Mouse (Mus musculus) cerebellum, postnatal 4 days (tissue): ENCODE measurements around the gene Hs1bp3.

Source experiments
- DNase-seq, 2 experiments: peaks; one replicate each; pipeline ENCODE4 v3.0.0; 2022; ENCODE audit warnings: low spot score in 2 of 2, mixed read lengths in 1 of 2

Gene Hs1bp3

DNA sequence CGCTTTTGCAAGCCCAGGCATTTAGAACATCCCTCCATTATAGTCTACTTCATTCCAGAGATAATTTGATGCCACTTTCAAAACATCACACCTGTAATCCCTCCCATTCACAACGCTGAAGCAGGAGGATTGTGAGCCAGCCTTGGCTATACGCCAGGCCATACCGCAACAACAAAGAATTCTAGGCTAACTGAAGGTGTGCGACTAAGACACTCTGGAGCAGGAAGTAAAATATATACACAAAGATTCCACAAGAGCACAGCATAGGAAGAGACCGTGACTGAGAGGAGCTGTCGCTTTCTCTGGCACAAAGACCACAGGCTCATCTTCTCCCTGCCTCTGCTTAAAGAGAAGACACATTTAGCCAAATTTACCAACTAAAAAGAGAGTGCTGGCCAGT, 49.2 kb downstream of the Hs1bp3 start:
- no peak for DNase-seq

DNA sequence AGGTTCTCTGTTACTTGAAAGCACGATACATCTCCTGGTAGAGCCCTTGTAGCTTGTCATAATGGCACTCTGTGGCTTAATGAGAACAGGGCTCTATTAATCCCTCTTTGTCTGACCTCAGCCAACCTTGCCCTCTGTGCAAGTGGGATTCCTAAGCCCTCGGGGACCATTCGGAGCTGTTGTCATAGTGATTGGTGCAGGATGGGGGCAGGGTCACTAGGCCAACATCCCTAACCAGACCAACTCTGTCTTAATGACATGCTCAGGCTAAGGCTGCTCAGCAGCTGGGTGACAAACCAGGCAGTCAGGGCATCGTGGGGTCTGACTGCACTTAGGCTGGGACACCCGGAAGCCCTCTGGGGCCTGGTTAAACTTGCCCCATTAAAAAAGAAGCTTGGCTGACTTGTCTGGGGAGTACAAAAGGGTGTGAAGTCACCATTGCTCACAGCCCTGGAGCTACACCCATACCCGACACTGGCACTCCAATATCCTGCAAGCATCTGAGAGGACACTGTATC, 51.1 kb downstream of the Hs1bp3 start:
- DNase-seq: no peak

DNA sequence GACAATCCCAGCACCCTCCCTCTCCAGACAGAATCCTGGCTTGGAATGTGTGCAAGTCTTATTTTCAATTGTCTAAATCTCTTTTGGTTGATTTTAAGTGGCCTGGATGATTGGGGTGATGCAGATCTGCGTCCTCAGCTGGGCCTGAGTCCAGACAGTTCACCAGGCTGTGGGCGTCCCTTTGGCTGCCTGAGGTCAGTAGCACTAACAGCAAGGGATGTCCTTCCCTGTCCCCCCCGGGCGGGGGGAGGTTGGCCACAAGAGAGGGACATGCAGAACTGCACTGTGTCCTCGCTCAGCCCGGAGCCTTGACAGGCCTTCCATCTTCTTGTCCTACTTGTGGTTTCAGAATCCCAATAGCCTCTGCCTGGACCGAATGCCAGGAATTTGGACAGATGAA, 52.1 kb downstream of the Hs1bp3 start:
- DNase-seq: no peak

DNA sequence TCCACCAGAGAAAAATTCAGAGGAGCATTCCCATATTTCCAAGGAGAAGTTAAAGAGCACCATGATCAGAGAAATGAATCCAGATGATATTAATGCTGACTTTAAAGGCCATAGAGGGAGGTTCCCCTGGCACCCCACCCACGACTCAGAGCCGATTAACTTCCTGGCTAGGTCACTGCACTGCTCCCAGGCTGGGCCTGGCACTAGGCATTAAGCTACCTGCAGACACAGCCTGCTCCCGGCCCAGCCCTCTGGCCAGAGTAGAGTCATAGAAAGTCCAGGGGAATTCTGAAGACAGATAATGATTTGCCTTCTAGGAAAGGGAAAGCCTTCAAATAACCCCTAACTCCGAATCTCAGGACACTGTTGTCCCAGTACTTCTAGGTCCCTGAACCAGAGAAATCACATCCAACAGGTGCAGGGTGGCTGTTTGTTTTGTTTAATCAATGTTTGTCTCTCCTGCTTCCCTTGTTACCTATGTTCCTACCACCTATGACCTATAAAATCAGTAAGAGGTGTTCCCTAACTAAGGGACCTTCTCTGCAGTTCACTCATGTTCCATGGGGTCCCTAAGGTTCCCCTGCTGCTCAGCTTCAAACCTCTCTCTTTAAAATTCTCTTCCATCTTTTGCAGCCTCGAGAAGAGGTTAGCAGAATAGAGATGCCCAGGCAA, 52.8 kb downstream of the Hs1bp3 start:
- DNase-seq: no peak

DNA sequence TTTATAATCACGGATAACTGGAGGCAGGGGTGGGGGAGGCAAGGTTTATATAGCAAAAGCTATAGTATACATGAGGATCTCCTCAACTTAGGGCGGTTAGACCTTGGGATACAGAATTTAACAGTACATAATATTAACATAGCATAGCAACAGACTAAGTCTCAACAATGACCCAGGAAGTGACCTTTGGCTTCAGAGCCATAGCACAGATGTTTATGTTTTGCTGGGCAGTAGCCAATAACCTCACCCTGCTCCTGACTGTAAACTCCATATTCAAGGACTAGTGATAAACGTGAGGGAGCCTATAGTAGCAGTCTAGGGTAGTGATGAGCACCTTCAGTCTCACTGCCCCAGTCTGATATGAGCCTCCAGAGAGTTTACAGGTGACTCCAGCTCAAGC, 53.5 kb downstream of the Hs1bp3 start:
- DNase-seq: no peak

DNA sequence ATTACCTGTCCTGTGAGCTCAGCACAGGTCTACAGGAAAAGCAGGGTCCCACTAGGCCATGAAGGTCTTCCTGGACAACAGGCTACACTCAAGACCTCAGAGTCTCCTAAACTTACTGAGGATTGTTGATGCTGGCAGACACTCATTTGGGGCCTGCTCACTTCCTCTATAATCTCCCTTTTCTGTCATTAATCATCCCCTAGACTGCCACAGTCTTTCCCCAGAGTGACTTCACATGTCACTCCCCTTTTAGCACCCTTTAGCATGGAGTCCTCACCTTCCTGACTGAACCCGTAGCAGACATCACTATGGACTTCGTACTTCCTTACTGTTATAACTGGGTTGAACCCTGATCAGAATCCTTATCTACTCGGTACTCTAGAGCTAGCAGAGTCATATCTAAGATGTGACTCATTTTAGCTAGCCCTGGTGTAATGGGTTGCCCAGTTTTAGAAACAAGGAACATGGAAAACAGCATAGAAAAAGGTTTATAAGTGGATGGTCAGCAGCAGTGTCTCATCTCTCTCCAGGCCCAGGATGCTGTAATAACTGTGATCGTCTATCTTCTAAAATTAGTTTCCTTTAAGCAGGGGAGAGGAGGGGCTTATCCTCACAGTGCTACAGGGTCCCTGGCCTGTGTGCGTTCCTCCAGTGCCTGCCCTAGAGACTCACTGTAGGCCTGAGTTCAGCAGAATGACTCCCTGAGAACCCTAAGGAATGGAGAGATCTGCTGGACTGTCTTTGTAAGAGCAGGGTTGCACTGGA, 58.7 kb downstream of the Hs1bp3 start:
- no peak for DNase-seq

DNA sequence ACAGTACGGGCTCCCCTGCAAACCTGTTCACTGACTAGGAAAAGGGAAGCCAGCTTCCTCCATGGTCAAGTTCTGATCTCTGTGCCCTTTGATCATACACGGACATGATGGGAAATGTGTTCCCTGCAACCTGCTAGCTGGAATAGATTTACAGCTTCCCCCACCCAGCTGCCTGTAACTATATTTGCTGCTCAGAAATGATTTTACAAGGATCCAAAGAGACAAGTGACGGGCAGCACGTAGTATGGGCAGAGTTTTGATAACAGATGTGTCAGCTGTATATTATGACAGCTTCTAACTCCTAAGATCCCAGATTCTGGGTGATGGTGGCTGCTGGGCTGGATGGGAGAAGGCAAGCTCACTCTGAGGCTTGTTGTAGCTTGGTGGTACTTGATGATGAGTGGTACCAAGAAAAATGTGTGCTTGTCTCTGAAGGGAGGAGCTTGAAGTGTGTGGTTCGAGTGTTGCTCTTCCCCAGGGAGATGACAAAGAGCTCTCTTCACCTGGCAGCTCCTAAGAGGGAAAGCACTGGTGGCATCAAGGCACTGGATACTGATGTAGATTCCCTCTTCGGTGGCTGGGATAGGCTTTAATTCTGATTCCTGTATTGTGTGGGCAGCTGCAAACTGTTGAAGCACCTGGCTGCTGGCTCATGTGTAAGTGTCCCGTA, 59.4 kb downstream of the Hs1bp3 start:
- DNase-seq: no peak

DNA sequence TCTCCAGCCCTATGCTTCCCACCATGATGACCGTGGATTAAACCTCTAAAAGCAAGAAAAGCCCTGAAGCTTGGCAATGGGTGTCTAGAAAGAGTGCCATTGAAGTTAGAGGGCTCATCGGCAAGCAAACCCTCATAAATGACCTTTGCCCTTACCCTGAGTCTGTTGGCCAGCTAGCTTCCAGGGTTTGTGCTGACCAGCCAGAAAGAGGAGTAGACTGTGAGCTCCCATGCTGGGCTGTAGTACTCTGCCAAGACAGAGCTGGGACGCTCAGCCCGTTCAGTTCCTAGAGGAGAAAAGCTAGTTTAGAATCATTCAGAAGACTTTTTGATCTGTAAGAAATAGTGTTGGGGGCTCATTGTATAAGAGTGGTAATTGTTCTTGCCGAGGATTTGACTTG, 60.5 kb downstream of the Hs1bp3 start:
- DNase-seq: no peak

DNA sequence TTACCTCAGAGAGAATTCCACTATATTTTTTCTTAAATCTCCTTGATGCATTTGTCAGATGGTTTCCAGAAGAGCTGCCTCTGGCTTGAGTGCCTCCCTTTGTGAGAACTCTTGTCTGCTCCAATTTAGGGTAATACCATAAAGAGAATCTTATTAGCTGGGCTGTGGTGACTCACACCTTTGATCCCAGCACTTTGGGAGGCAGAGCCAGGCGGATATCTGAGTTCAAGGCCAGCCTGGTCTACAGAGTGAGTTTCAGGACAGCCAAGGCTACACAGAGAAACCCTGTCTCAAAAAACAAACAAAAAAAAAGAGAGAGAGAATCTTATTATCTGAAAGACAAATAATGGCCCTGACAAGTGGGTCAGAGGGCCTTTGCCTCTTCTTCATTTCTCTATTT, 63.9 kb downstream of the Hs1bp3 start:
- no peak for DNase-seq

DNA sequence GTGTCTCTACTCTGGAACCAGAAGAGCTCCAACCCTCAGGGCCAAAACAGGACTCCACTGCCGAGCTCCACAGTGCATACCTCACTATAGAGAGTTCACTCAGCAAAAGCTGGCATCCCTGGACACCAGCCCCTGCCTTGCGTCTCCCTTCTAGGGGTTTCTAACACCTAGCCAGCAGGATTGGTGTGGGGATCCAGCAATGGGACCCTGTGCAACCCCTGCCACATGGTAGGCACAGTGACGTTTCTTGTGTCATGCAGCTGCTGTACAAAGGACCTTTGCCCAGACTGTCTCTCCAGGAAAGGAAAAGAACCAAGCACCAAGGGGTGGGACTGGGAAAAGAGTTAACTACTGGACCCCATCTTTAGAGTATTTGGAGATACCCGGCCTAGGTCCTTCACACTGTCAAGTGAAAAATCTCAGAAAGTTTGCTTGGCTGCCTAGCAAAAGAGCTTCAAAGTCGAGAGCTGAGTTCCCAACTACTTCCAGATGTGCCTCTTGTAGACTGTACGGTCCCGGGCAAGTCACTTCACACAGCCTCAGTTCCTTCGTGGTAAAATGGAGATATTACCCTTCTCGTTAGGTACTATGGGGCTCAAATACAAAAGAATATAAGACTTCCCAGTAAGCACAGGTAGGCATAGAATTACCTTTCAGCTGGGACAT, 64.9 kb downstream of the Hs1bp3 start:
- DNase-seq: no peak

DNA sequence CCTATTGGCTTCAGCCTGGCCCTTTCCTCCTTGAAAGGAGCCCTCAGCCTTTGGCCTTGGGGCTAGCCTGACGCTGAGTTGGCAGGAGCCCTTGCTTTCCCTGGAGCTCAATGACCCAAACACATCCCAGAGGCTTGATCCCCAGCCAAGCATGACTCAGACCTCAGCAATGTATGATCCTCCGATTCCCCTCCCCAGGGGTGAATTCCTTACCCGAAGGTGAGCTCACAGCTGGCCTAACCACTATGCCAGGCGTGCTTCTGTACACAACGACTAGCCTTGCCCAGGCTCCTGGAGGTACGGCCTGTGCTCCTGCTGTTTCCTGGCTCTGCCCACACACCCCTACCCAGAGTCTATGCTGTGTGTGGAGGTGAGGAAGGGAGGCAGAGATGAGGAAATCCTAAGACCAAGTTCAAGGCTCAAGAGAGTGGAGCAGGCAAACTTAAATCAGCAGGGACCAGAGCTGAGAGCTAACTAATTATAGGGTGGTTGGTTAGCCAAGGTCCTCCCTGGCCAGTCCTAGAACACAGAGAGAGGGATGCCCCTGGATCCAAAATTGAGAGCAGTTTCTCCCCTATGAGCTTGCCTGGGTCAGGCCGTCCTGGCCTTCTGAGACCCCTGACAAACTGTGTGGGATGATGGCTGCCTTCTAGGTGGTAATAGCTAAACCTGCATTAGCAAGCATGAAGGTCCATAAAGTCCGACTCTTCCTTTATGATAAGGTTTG, 66.7 kb downstream of the Hs1bp3 start:
- DNase-seq: no peak

DNA sequence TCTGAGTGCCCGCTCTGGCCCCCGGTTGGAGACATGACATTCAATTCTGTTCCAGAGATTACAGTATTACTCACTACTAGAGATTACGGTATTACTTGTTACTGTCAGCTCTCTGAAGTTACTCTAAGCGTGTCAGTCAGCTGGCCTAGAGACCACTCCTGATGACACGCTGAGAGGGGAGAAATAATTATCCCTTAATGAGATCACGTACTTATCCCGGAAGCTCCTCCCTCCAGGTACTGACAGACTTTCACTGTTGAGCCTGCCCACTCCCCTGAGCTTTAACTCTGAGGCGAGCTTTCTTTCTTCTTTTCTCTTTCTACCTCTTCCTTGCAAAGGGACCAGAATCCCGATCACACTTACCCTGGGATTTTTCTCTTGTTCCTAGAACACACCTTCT, 67.7 kb downstream of the Hs1bp3 start:
- DNase-seq: no peak

DNA sequence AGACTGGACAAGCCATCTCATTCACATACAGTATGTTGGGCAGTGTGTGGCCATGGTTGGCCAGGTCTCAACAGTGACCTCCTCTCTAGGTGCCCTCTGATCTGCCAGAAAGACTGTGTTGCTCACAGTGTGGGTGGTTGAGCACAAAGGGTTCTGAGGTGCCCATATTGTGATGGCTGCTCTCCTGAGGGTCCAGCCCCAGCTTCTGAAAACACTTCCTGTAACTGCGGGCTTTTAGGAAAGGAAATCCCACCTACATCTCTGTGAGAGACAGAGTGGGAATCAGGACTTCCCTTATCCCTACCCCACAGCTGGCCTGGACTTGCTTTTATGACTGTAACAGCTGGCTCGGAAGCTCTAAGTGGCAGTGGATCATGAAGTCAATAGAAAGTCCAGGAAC, 68.7 kb downstream of the Hs1bp3 start:
- DNase-seq: no peak

DNA sequence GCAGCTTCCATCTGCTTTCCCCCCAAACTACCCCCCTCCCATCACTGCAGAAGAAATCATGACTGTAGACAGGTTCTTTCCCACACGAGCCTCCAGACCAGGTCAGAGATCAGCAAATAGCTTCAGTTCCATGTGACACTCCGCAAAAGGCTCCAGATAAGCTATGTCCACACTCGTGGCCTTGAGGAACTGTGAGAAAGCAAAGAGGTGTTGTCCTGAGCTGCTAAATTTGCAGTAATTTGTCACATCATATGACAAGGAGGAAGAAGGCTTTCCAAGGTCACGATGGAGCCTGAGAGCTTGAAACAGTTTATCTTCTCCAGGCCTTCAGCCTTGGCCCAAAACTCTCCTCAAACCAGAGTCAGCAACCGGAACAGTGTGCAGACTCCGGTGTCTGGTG, 70.6 kb downstream of the Hs1bp3 start:
- DNase-seq: no peak

DNA sequence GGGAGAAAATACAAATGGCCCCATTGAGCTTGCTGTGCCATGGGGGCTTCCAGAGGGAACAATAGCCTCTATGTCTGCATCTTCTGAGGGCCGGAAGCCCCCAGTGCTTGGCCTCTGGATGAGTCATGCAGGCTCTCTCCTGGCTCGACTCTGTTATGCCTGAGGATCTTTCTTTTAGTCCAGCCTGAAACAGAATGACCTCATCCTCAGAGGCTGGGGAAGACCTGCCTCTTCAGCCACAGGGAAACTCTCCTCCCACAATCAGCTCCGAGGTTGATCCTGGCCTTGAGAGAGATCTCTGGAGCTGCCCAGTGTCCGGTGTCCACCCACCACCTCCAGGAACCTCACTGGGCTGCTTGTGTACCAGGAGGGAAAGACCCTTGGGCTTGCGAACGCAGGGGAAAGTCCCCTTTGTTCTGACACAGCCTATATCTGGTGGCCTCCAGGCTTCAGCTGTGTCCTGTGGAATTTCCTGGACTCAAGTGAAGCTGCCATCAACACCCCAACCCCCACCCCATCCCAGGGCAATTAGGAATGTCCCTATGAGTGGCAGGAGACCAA, 73.3 kb downstream of the Hs1bp3 start:
- DNase-seq: no peak

DNA sequence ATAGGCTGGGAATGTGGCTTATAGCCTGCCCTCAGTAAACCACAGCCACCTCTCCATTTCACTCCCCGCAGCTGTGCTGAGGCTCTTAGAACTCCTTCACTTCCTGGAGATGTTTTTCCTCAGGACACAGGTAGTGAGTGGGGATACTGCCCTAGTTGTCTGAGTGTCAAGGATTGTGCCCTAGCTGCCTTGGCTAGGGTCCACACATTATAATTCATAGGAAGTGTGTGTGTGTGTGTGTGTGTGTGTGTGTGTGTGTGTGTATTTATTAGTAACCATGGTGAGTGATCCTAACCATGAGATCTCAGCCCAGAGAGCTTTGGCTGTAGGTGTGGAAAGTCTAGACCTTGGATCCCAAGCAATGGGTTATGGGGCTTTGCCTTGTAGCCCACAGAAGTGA, 74.0 kb downstream of the Hs1bp3 start:
- no peak for DNase-seq

DNA sequence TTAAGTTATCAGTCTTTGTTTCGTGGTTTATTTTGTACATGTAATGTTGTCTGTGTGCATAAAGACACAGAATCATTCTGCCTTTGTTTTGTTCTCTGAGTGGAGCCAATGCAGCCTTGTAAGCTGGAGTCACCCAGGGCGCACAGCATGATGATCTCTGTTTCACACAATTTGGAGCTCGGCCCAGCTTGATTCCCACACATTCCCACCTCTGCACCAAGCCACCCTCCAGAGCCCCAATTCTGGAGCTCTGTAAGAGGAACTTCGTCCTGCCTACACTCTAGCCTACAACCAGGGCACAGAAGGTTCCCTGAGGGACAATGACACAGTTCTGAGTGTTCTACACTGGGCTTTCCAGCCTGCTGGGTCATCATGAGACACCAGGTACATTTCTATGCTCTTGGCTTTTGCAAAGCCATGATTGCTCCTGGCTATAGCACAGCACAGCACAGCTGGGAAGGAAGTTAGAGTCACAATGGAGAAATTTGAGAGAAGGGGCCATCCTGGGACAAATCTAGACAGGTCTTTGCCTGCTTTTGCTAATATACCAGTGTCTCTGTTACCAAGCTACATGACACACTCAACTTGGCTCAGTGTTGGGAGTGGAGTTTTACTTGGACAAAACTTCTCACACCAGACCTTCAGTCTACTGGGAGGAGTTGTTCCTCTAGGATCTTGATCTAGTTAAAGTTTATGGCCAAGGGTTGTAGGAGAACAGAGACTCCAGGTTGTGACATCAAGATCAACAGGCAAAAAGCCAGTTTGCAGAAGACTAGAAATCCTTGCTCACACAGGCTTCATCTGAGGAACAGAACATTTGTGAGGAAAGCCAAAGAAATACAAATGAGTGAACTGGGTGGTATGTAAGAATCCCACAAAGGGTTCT, 75.5 kb downstream of the Hs1bp3 start:
- DNase-seq: no peak

DNA sequence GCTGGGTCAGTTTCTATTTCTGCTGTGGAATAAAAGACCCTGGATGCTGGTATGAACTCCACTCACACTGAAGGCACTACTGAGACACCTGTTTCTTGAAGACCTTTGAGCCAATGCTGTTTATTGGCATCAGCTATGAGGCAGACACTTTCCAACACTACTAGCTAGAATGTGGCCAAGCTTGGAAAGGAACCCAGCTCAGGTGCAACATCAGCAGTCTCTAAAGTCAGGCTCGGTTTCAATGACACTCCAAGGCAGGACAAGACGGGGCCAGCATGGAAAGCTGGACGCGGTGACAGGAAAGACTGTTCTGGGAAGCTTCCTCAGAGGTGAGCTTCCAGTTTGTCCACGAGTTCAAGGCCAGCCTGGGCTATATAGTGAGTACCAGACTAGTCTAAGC, 80.0 kb downstream of the Hs1bp3 start:
- no peak for DNase-seq
